Mouse (Mus musculus): ENCODE results near the gene Prdm8.

DNA sequence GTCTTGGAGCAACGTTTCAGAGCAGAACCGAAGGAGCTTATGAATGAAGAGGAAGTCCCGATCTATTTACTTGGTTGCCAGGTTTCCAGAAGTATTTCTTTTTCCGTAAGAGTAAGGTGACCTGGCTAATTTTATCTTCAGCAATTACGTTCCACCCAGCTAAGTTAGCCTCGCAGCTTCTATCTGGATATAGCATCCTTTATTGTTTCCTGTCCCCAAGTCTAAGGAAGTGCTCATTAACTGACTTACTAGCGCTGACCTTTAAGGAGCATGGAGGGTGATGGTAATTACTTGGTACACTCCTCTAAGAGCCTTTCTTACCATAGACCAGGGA lies 32.2 kb downstream of the Prdm8 start:
- TF ChIP-seq CTCF (IDR thresholded peaks at IDR 0.05; ENCODE audit: borderline replicate concordance, insufficient read depth, low read depth, low read length) = no peak
- TF ChIP-seq POLR2A (IDR thresholded peaks at IDR 0.05; ENCODE audit: borderline replicate concordance, insufficient read depth, low read length) = no peak

Data from cerebellum, adult 2 months (tissue).